Mouse (Mus musculus) naive thymus-derived CD4-positive, alpha-beta T cell, adult 2 months (primary cell): ENCODE results near the gene Spsb1.
A peak's percentile ranks its signal among the peaks of the same experiment; 100 is the strongest.

Experiments
- DNase-seq: peaks from one replicate; pipeline ENCODE4 v3.0.0-alpha.2; 2011; ENCODE audit warnings: low read depth

Gene Spsb1

GRCm38 (mm10) chr4:149855892-149856807 is 98.7 kb downstream of the Spsb1 start:
- peak; percentile 95 for DNase-seq

GRCm38 (mm10) chr4:149855180-149855891 is 99.5 kb downstream of the Spsb1 start:
- peak; percentile 57 for DNase-seq

DNA sequence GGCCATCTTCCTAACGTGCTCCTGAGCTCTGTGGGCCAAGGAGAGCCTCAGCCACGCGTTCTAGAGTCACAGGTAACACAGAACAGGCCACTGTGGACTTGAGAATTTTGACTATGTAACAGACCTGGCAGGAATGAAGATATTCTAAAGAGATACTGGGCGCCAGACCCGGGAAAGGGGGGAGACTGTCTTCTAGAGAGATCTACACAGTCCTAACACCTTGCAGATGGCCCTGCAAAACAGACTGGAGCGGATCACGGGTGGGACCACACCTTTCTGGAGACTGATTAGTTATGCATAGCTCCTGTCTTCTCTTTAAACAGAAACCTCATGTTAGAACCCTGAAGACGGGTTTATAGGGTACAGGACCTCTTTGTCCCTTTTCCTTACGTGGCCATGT is 100.1 kb downstream of the Spsb1 start:
- no peak for DNase-seq

- DNase-seq = peak; percentile 97
These were observed 100.5 kb downstream of the Spsb1 start for GRCm38 (mm10) chr4:149854301-149854708.

DNA sequence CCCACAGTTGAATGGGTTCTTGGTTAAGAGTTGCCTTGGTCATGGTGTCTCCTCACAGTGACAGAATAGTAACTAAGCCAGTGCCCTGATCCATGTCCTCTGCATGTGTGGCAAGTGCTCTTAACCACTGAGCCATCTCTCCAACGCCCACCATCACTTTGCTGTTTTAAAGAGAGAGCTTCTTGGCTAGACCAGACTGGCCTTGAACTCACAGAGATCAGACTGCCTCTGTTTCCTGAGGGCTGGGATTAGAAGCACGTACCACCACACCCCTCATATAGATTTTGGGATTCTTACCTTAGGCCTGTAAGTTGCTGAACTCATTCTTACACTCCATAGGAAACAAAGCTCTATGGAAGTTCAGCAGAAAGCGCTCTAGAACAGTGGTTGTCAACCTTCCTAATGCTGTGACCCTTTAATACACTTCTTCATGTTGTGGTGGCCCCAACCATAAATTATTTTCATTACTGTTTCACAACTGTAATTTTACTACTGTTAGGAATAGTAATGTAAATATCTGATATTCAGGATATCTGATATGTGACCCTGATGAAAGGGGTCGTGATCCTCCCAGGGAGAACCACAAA is 101.1 kb downstream of the Spsb1 start:
- DNase-seq = no peak

DNA sequence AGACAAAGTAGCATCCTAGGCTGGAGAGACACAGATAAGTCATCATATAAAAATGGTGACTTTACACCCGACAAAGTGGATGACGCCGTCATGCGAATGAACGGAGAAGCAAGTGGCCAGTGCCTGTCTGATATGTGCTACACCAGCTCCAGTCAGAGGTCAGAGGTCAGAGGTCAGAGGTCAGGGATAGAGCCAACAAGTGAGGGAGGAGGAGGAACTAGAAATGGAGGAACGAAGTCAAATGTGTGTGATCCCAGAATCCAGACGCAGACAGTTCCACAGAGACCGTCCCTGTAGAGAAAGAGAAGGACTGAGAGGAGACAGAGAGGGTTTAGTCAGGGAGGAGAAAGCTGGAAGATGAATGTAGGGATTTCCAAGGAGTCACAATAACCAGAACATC is 103.3 kb downstream of the Spsb1 start:
- DNase-seq = no peak

DNA sequence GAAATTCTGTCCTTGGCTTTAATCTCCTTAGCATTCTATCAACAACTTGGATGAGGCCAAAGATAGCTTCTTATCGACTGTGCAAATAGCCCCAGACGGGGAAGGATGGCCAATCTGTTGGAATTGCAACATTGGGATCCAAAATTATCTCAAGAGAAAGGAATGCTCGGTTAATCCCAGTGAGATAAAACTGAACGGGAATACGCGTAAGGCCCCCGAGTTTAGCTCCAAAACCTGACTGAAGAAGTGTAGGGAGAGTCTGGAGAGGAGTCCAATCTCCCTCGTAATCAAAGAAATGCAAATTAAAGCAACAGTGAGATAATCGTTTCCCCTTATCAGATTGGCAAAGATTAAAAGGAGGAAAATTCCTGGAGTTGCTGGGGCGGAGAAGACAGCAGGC is 104.2 kb downstream of the Spsb1 start:
- no peak for DNase-seq

- peak; percentile 81 for DNase-seq
These were observed 104.8 kb downstream of the Spsb1 start for GRCm38 (mm10) chr4:149850045-149850444.

GRCm38 (mm10) chr4:149849035-149849434 is 105.8 kb downstream of the Spsb1 start:
- DNase-seq = peak; percentile 3

GRCm38 (mm10) chr4:149846861-149847631 is 107.8 kb downstream of the Spsb1 start:
- no peak for DNase-seq
